8 mouse cellular contexts compared by ENCODE assay signal in genomic region chr9:32405191-32405925, GRCm38 (mm10). TPM values are rescaled to one million over a fixed set of nuclear protein-coding genes. Genes with fewer than 3 reads are reported as not detected.
A peak's percentile ranks its signal among the peaks of the same experiment; 100 is the strongest.
DNase-seq lines count a peak whose midpoint lies in the region; ATAC-seq and TF ChIP-seq lines count a peak whose summit lies in the region.

No protein-coding gene starts in this region.

- DNase-seq in gastrocnemius, adult 18-20 months (ENCODE audit: low spot score) = peak; percentile 39
- no peak for DNase-seq in gastrocnemius, postnatal 25 days
- peak; percentile 51 for DNase-seq in forebrain, embryonic 10.5 days (ENCODE audit: extremely low spot score, low spot score)
- DNase-seq in layer of hippocampus, adult 9-11 months = peak; percentile 56
- peak; percentile 56 to 57 for DNase-seq in right cerebral cortex, postnatal 36 days (ENCODE audit: low spot score in 2 of 2)

- peak; percentile 57 for TF ChIP-seq CTCF in bone marrow, adult 2 months (IDR thresholded peaks at IDR 0.05; ENCODE audit: control insufficient read depth, insufficient read depth, low read length)

- H3K9ac ChIP-seq in hindbrain, embryonic 13.5 days = no peak overlapping the region

- H3K27me3 ChIP-seq in forebrain, embryonic 10.5 days (ENCODE audit: poor library complexity, severe bottlenecking) = peaks cover 85% of the 10 kb centered on the region
- peaks cover 43% of the 10 kb centered on the region for H3K27me3 ChIP-seq in hindbrain, embryonic 13.5 days
- peaks cover 4% of the 10 kb centered on the region for H3K27me3 ChIP-seq in megakaryocyte, embryonic 14.5 days (replicated peaks)

- no peaks in the 10 kb centered on the region for H3K9me3 ChIP-seq in forebrain, embryonic 10.5 days
- no peaks in the 10 kb centered on the region for H3K9me3 ChIP-seq in hindbrain, embryonic 13.5 days
- H3K9me3 ChIP-seq in megakaryocyte, embryonic 14.5 days = no peaks in the 10 kb centered on the region

- no peak for TF ChIP-seq POLR2A in bone marrow, adult 2 months (IDR thresholded peaks at IDR 0.05; ENCODE audit: borderline replicate concordance, control insufficient read depth, low read depth, low read length)

- H3K27ac ChIP-seq in bone marrow, adult 2 months (ENCODE audit: control insufficient read depth, insufficient read depth, low read depth, low read length, poor library complexity) = no peak overlapping the region
- no peak overlapping the region for H3K27ac ChIP-seq in forebrain, embryonic 10.5 days
- H3K27ac ChIP-seq in hindbrain, embryonic 13.5 days = no peak overlapping the region

- WGBS in bone marrow, adult 2 months = 41% methylated on average over 11 of the region's 11 CpGs
- whole genome bisulfite sequencing in forebrain, embryonic 10.5 days = 41% methylated on average over 11 of the region's 11 CpGs
- 44% methylated on average over 11 of the region's 11 CpGs for WGBS in hindbrain, embryonic 13.5 days

- peak; percentile 62 for ATAC-seq in hindbrain, embryonic 13.5 days (ENCODE audit: low FRiP score)

- H3K36me3 ChIP-seq in forebrain, embryonic 10.5 days (replicated peaks) = no peaks in the 10 kb centered on the region
- no peaks in the 10 kb centered on the region for H3K36me3 ChIP-seq in hindbrain, embryonic 13.5 days
- no peaks in the 10 kb centered on the region for H3K36me3 ChIP-seq in megakaryocyte, embryonic 14.5 days (replicated peaks; ENCODE audit: low read length)

- no peak overlapping the region for H3K4me2 ChIP-seq in hindbrain, embryonic 13.5 days

- H3K4me3 ChIP-seq in bone marrow, adult 2 months (replicated peaks; ENCODE audit: control insufficient read depth, low read depth, low read length) = no peak overlapping the region
- no peak overlapping the region for H3K4me3 ChIP-seq in forebrain, embryonic 10.5 days
- H3K4me3 ChIP-seq in hindbrain, embryonic 13.5 days = no peak overlapping the region
- peak overlapping the region; percentile 79 for H3K4me3 ChIP-seq in megakaryocyte, embryonic 14.5 days (replicated peaks)

- H3K4me1 ChIP-seq in bone marrow, adult 2 months (ENCODE audit: control insufficient read depth, insufficient read depth, low read length) = no peaks in the 10 kb centered on the region; the same call in 1 of the 2 replicates
- peaks cover 22% of the 10 kb centered on the region for H3K4me1 ChIP-seq in forebrain, embryonic 10.5 days
- H3K4me1 ChIP-seq in hindbrain, embryonic 13.5 days (replicated peaks) = peaks cover 15% of the 10 kb centered on the region
- H3K4me1 ChIP-seq in megakaryocyte, embryonic 14.5 days = peaks cover 89% of the 10 kb centered on the region

RNA-seq across cellular contexts. Expression of gene Kcnj1, which starts 33.1 kb away (rescaled TPM):
- total RNA-seq in gastrocnemius, adult 18-20 months (2021) = not detected
- total RNA-seq in gastrocnemius, postnatal 25 days (2021) = not detected
- polyA plus RNA-seq in bone marrow, adult 2 months (2011; ENCODE audit: insufficient read depth, insufficient read length, low replicate concordance, missing spikeins) = not detected in 2 replicates
- not detected in 2 replicates for polyA plus RNA-seq in forebrain, embryonic 10.5 days (2016; fragmentation: Nextera tagmentation; extraction: Ambion mirVana)
- polyA plus RNA-seq in hindbrain, embryonic 13.5 days (2015; fragmentation: Nextera tagmentation; extraction: Ambion mirVana) = not detected in 2 replicates
- not detected in 2 replicates for polyA plus RNA-seq in megakaryocyte, embryonic 14.5 days (2012; ENCODE audit: insufficient read depth, low replicate concordance)
